Mouse (Mus musculus) thymus, adult 2 months (tissue): ENCODE results near the gene 6430550D23Rik. TPM values are rescaled to one million over a fixed set of nuclear protein-coding genes. Genes with fewer than 3 reads are reported as not detected.
A peak's percentile ranks its signal among the peaks of the same experiment; 100 is the strongest.

Experiments used
- DNase-seq: peaks from one replicate; pipeline ENCODE4 v3.0.0; 2021
- H3K27ac ChIP-seq: fragments of 200-500 bp; 2 replicates; pipeline ENCODE4 v1.5.1; 2012; ENCODE audit warnings: low read length, control low read depth; ENCODE audit not compliant: control insufficient read depth, insufficient read depth
- H3K27me3 ChIP-seq: fragments of 200-500 bp; 2 replicates; pipeline ENCODE4 v1.6.1; 2012; ENCODE audit warnings: mild to moderate bottlenecking, low read length, moderate library complexity, mixed read lengths; ENCODE audit not compliant: control insufficient read depth, insufficient read depth
- H3K36me3 ChIP-seq: fragments of 200-500 bp; 2 replicates; pipeline ENCODE4 v1.6.1; 2012; ENCODE audit warnings: mild to moderate bottlenecking, low read length, moderate library complexity; ENCODE audit not compliant: control insufficient read depth, insufficient read depth
- H3K4me1 ChIP-seq: fragments of 200-500 bp; replicated peaks from 2 replicates; pipeline ENCODE4 v1.6.1; 2012; ENCODE audit warnings: low read length; ENCODE audit not compliant: control insufficient read depth, insufficient read depth
- H3K4me3 ChIP-seq: fragments of 200-500 bp; 2 replicates; pipeline ENCODE4 v1.5.1; 2012; ENCODE audit warnings: mild to moderate bottlenecking, low read length, control low read depth, moderate library complexity; ENCODE audit not compliant: control insufficient read depth, insufficient read depth
- CTCF ChIP-seq: fragments of 200-500 bp; IDR thresholded peaks from 2 replicates; pipeline ENCODE4 v1.5.1; 2012; ENCODE audit warnings: mild to moderate bottlenecking, control low read depth, low read length, moderate library complexity, borderline replicate concordance; ENCODE audit not compliant: control insufficient read depth, poor library complexity, insufficient read depth; ENCODE audit errors: extremely low read depth
- POLR2A ChIP-seq: fragments of 200-500 bp; IDR thresholded peaks from 2 replicates; pipeline ENCODE4 v1.6.1; 2012; ENCODE audit warnings: mild to moderate bottlenecking, low read length, control low read depth, moderate library complexity; ENCODE audit not compliant: control insufficient read depth, poor library complexity, insufficient read depth; ENCODE audit errors: extremely low read depth
- WGBS: fragments of 180-500 bp; shearing (Covaris S2); methylation state at CpG from one replicate; pipeline ENCODE4 v1.1.7; 2018; 5-methylcytosine and 5-hydroxymethylcytosine counted together
- polyA plus RNA-seq: library from polyadenylated mRNA; depleted of rRNA; stranded (reverse); fragments of >200 nt; gene quantifications from 2 replicates; pipeline ENCODE4 v1.2.3, GENCODE M21; 2012

The 6430550D23Rik gene
- polyA plus RNA-seq, 1 experiment = 4.2 TPM

GRCm38 (mm10) chr2:155987131-155987530 is 20.6 kb downstream of the 6430550D23Rik start:
- DNase-seq = no peak
- H3K36me3 ChIP-seq = peaks cover 18% of the 10 kb centered on the region
- WGBS = 62% methylated on average over 6 of the region's 6 CpGs

GRCm38 (mm10) chr2:155985776-155986175 is 22.0 kb downstream of the 6430550D23Rik start:
- peak; percentile 75 for DNase-seq
- 28% methylated on average over 7 of the region's 7 CpGs for WGBS
- Histone ChIP-seq H3K4me3 (peak overlapping the region; percentile 7), H3K4me1 (peaks cover 56% of the 10 kb centered on the region), H3K27ac (peak overlapping the region; percentile 93), H3K27me3 (no peaks in the 10 kb centered on the region), H3K36me3 (peaks cover 8% of the 10 kb centered on the region)
- peak; percentile 18; the same call in 1 of the 2 replicates for TF ChIP-seq CTCF
- 0 out of 2 replicates have a peak, but pooled peaks have one; percentile 34 for TF ChIP-seq POLR2A

More at GRCm38 (mm10) chr2:155987131-155987530, 20.6 kb downstream of the 6430550D23Rik start:
- no peak overlapping the region for H3K4me3 ChIP-seq
- TF ChIP-seq CTCF (no peak), POLR2A (no peak)
- H3K27ac ChIP-seq = peak overlapping the region; percentile 93
- H3K4me1 ChIP-seq = peaks cover 53% of the 10 kb centered on the region
- no peaks in the 10 kb centered on the region for H3K27me3 ChIP-seq

GRCm38 (mm10) chr2:155979328-155979991 is 28.3 kb downstream of the 6430550D23Rik start:
- DNase-seq = peak; percentile 65
- Histone ChIP-seq H3K4me3 (peak overlapping the region; percentile 22), H3K4me1 (peaks cover 41% of the 10 kb centered on the region), H3K36me3 (peaks cover 15% of the 10 kb centered on the region), H3K27ac (peak overlapping the region; percentile 84), H3K27me3 (no peaks in the 10 kb centered on the region)
- TF ChIP-seq POLR2A = 0 out of 2 replicates have a peak, but pooled peaks have one; percentile 25
- TF ChIP-seq CTCF = no peak
- 22% methylated on average over 5 of the region's 5 CpGs for whole genome bisulfite sequencing

- peaks cover 24% of the 10 kb centered on the region for H3K36me3 ChIP-seq
- peak overlapping the region; percentile 82 for H3K27ac ChIP-seq
- H3K4me1 ChIP-seq = peaks cover 28% of the 10 kb centered on the region
- H3K4me3 ChIP-seq = peak overlapping the region; percentile 1; the same call in 1 of the 2 replicates
- H3K27me3 ChIP-seq = no peaks in the 10 kb centered on the region
- peak; percentile 60; the same call in 1 of the 2 replicates for TF ChIP-seq CTCF
- TF ChIP-seq POLR2A = no peak
- peak; percentile 68 for DNase-seq
- 66% methylated on average over 14 of the region's 14 CpGs for WGBS
These were observed 33.6 kb downstream of the 6430550D23Rik start for GRCm38 (mm10) chr2:155974087-155974731.

- DNase-seq = no peak
- WGBS = 95% methylated on average over 6 of the region's 6 CpGs
- no peak overlapping the region for H3K27ac ChIP-seq
- no peak for TF ChIP-seq POLR2A
- no peak for TF ChIP-seq CTCF
- no peak overlapping the region for H3K4me3 ChIP-seq
- H3K4me1 ChIP-seq = peaks cover 24% of the 10 kb centered on the region
- H3K27me3 ChIP-seq = no peaks in the 10 kb centered on the region
- H3K36me3 ChIP-seq = peaks cover 31% of the 10 kb centered on the region
These were observed 34.4 kb downstream of the 6430550D23Rik start for GRCm38 (mm10) chr2:155973348-155973747.

- WGBS = 91% methylated on average over 1 of the region's 1 CpGs
- no peak overlapping the region for H3K4me3 ChIP-seq
- no peaks in the 10 kb centered on the region for H3K27me3 ChIP-seq
- H3K36me3 ChIP-seq = peaks cover 20% of the 10 kb centered on the region
- no peak overlapping the region for H3K27ac ChIP-seq
- no peaks in the 10 kb centered on the region for H3K4me1 ChIP-seq
- TF ChIP-seq POLR2A (no peak), CTCF (no peak)
- DNase-seq = peak; percentile 30
These were observed 44.8 kb downstream of the 6430550D23Rik start for GRCm38 (mm10) chr2:155962991-155963390.

- Histone ChIP-seq H3K36me3 (peaks cover 14% of the 10 kb centered on the region), H3K4me3 (no peak overlapping the region), H3K27me3 (no peaks in the 10 kb centered on the region), H3K4me1 (no peaks in the 10 kb centered on the region), H3K27ac (no peak overlapping the region)
- TF ChIP-seq CTCF = no peak
- TF ChIP-seq POLR2A = no peak
- no peak for DNase-seq
- 94% methylated on average over 10 of the region's 10 CpGs for WGBS
These were observed 45.9 kb downstream of the 6430550D23Rik start for GRCm38 (mm10) chr2:155961862-155962261.
